31 mouse cellular contexts compared by ENCODE assay signal in genomic region chr1:52156351-52156750, GRCm38 (mm10). TPM values are rescaled to one million over a fixed set of nuclear protein-coding genes. Genes with fewer than 3 reads are reported as not detected.
A peak's percentile ranks its signal among the peaks of the same experiment; 100 is the strongest.
DNase-seq lines count a peak whose midpoint lies in the region; ATAC-seq and TF ChIP-seq lines count a peak whose summit lies in the region.
"Had no signal": no experiment of that assay in that cellular context is flagged by ENCODE, and none has a peak within 500 bp of the region (broad histone marks: within the 10 kb centered on the region; RNA-seq: fewer than 3 reads in every experiment).

No protein-coding gene starts in this region.

- no peak overlapping the region for H3K4me2 ChIP-seq in midbrain, embryonic 11.5 days
- no peak overlapping the region for H3K4me2 ChIP-seq in midbrain, embryonic 16.5 days (ENCODE audit: low read length)
- no peak overlapping the region for H3K4me2 ChIP-seq in hindbrain, embryonic 11.5 days (replicated peaks; ENCODE audit: low read depth, low read length)
- H3K4me2 ChIP-seq: embryonic facial prominence, embryonic 13.5 days; forebrain, embryonic 15.5 days; intestine, embryonic 15.5 days; limb, embryonic 15.5 days; liver, embryonic 13.5 days; neural tube, embryonic 15.5 days; stomach, embryonic 15.5 days had no signal

- no peak for DNase-seq in frontal cortex, postnatal 25 days (ENCODE audit: low spot score in 2 of 2)
- peak; percentile 49 for DNase-seq in midbrain, embryonic 11.5 days (ENCODE audit: low spot score, missing footprints)
- DNase-seq in adrenal gland, postnatal 14 days = peak; percentile 62
- DNase-seq in hindbrain, embryonic 11.5 days (ENCODE audit: low spot score) = no peak
- no peak for DNase-seq in kidney, postnatal 25 days
- DNase-seq: cerebellum, adult 11-12 months; cerebellum, adult 9-11 months; heart, postnatal 14 days; kidney, adult 8-10 months; layer of hippocampus, adult 9-11 months; liver, embryonic 13.5 days; lung, adult 18-20 months; lung, postnatal 4 days; midbrain, embryonic 14.5 days; thymus, postnatal 14 days had no signal

- no peaks in the 10 kb centered on the region for H3K36me3 ChIP-seq in midbrain, embryonic 11.5 days (ENCODE audit: control insufficient read depth, insufficient read depth, low read length)
- H3K36me3 ChIP-seq in midbrain, embryonic 16.5 days (ENCODE audit: control insufficient read depth, insufficient read depth, low read length) = no peaks in the 10 kb centered on the region
- 0 out of 2 replicates have a peak, but pooled peaks cover 2% of the 10 kb centered on the region for H3K36me3 ChIP-seq in hindbrain, embryonic 11.5 days (ENCODE audit: control insufficient read depth, insufficient read depth, low read length)
- H3K36me3 ChIP-seq: neural tube, embryonic 15.5 days; stomach, embryonic 15.5 days had no signal

- no peaks in the 10 kb centered on the region for H3K27me3 ChIP-seq in midbrain, embryonic 11.5 days (ENCODE audit: control insufficient read depth, insufficient read depth, low read length)
- no peaks in the 10 kb centered on the region for H3K27me3 ChIP-seq in midbrain, embryonic 16.5 days (ENCODE audit: control insufficient read depth, insufficient read depth, low read depth, low read length)
- H3K27me3 ChIP-seq in hindbrain, embryonic 11.5 days (ENCODE audit: control insufficient read depth, insufficient read depth, low read length) = no peaks in the 10 kb centered on the region
- H3K27me3 ChIP-seq: forebrain, embryonic 15.5 days; intestine, embryonic 15.5 days; limb, embryonic 15.5 days; liver, embryonic 13.5 days; neural tube, embryonic 15.5 days; Patski; stomach, embryonic 15.5 days had no signal

- TF ChIP-seq POLR2A in olfactory bulb, adult 2 months (IDR thresholded peaks at IDR 0.05; ENCODE audit: insufficient read depth, low read depth, low read length) = no peak

- H3K9ac ChIP-seq in midbrain, embryonic 11.5 days (ENCODE audit: low read length) = no peak overlapping the region
- H3K9ac ChIP-seq in midbrain, embryonic 16.5 days (ENCODE audit: low read depth, low read length) = no peak overlapping the region
- H3K9ac ChIP-seq in hindbrain, embryonic 11.5 days (ENCODE audit: low read depth, low read length) = no peak overlapping the region
- H3K9ac ChIP-seq: embryonic facial prominence, embryonic 13.5 days; forebrain, embryonic 15.5 days; intestine, embryonic 15.5 days; limb, embryonic 15.5 days; liver, embryonic 13.5 days; neural tube, embryonic 15.5 days; stomach, embryonic 15.5 days had no signal

- H3K4me1 ChIP-seq in midbrain, embryonic 11.5 days (ENCODE audit: control insufficient read depth, insufficient read depth, low read length) = no peaks in the 10 kb centered on the region
- no peaks in the 10 kb centered on the region for H3K4me1 ChIP-seq in midbrain, embryonic 16.5 days (ENCODE audit: control insufficient read depth, insufficient read depth, low read length)
- peaks cover 10% of the 10 kb centered on the region for H3K4me1 ChIP-seq in olfactory bulb, adult 2 months (ENCODE audit: control insufficient read depth, insufficient read depth, low read length)
- H3K4me1 ChIP-seq in hindbrain, embryonic 11.5 days (replicated peaks; ENCODE audit: control insufficient read depth, insufficient read depth, low read length) = no peaks in the 10 kb centered on the region
- H3K4me1 ChIP-seq: forebrain, embryonic 10.5 days; forebrain, embryonic 15.5 days; hindbrain, embryonic 10.5 days; intestine, embryonic 15.5 days; limb, embryonic 15.5 days; liver, embryonic 13.5 days; stomach, embryonic 15.5 days had no signal

- WGBS in midbrain, embryonic 11.5 days = 88% methylated on average over 10 of the region's 10 CpGs
- 81% methylated on average over 10 of the region's 10 CpGs for WGBS in midbrain, embryonic 16.5 days
- WGBS in olfactory bulb, adult 2 months = 66% methylated on average over 10 of the region's 10 CpGs
- 89% methylated on average over 10 of the region's 10 CpGs for WGBS in hindbrain, embryonic 11.5 days

- no peak overlapping the region for H3K27ac ChIP-seq in midbrain, embryonic 11.5 days (ENCODE audit: low read depth, low read length)
- H3K27ac ChIP-seq in midbrain, embryonic 16.5 days (ENCODE audit: low read length) = no peak overlapping the region
- H3K27ac ChIP-seq in olfactory bulb, adult 2 months (ENCODE audit: insufficient read depth, low read depth, low read length) = peak overlapping the region; percentile 20; the same call in 1 of the 2 replicates
- H3K27ac ChIP-seq in hindbrain, embryonic 11.5 days (ENCODE audit: low read depth, low read length) = no peak overlapping the region
- H3K27ac ChIP-seq: embryonic facial prominence, embryonic 13.5 days; forebrain, embryonic 10.5 days; forebrain, embryonic 15.5 days; hindbrain, embryonic 10.5 days; hindbrain, postnatal 0 days; intestine, embryonic 15.5 days; kidney, postnatal 0 days; limb, embryonic 10.5 days; limb, embryonic 15.5 days; liver, embryonic 13.5 days; neural tube, embryonic 15.5 days; stomach, embryonic 15.5 days had no signal

- no peaks in the 10 kb centered on the region for H3K9me3 ChIP-seq in midbrain, embryonic 11.5 days (ENCODE audit: control insufficient read depth, low read length)
- H3K9me3 ChIP-seq in midbrain, embryonic 16.5 days (replicated peaks; ENCODE audit: control insufficient read depth, low read length, poor library complexity, severe bottlenecking) = no peaks in the 10 kb centered on the region
- no peaks in the 10 kb centered on the region for H3K9me3 ChIP-seq in hindbrain, embryonic 11.5 days (ENCODE audit: control insufficient read depth, low read length)
- H3K9me3 ChIP-seq: embryonic facial prominence, embryonic 13.5 days; forebrain, embryonic 10.5 days; forebrain, embryonic 15.5 days; hindbrain, embryonic 10.5 days; intestine, embryonic 15.5 days; limb, embryonic 10.5 days; limb, embryonic 15.5 days; liver, embryonic 13.5 days; neural tube, embryonic 15.5 days; stomach, embryonic 15.5 days had no signal

- peak; percentile 68 for ATAC-seq in frontal cortex, adult (ENCODE audit: low TSS enrichment)
- no peak for ATAC-seq in midbrain, embryonic 11.5 days (ENCODE audit: low FRiP score)
- no peak for ATAC-seq in midbrain, embryonic 16.5 days
- no peak for ATAC-seq in hindbrain, embryonic 11.5 days (ENCODE audit: low FRiP score)
- ATAC-seq: forebrain, embryonic 15.5 days; hindbrain, postnatal 0 days; intestine, embryonic 15.5 days; lung, postnatal 0 days; Patski had no signal

- no peak for TF ChIP-seq CTCF in olfactory bulb, adult 2 months (IDR thresholded peaks at IDR 0.05; ENCODE audit: insufficient read depth, low read depth, low read length)

- H3K4me3 ChIP-seq in midbrain, embryonic 11.5 days (ENCODE audit: low read depth, low read length) = no peak overlapping the region
- no peak overlapping the region for H3K4me3 ChIP-seq in midbrain, embryonic 16.5 days (ENCODE audit: low read depth, low read length)
- no peak overlapping the region for H3K4me3 ChIP-seq in olfactory bulb, adult 2 months (ENCODE audit: insufficient read depth, low read depth, low read length)
- no peak overlapping the region for H3K4me3 ChIP-seq in hindbrain, embryonic 11.5 days (ENCODE audit: low read depth, low read length)
- H3K4me3 ChIP-seq: embryonic facial prominence, embryonic 13.5 days; forebrain, embryonic 10.5 days; forebrain, embryonic 15.5 days; hindbrain, embryonic 10.5 days; intestine, embryonic 15.5 days; limb, embryonic 10.5 days; limb, embryonic 15.5 days; liver, embryonic 13.5 days; neural tube, embryonic 15.5 days; stomach, embryonic 15.5 days had no signal

RNA-seq across cellular contexts. Expression of gene Stat1, which starts 37.1 kb away (rescaled TPM):
- polyA plus RNA-seq in midbrain, embryonic 11.5 days (2014; fragmentation: Nextera tagmentation; extraction: Ambion mirVana) = 15.0 and 16.3 TPM in 2 replicates
- polyA plus RNA-seq in midbrain, embryonic 16.5 days (2015; fragmentation: Nextera tagmentation; extraction: Ambion mirVana) = 11.2 and 11.6 TPM in 2 replicates
- total RNA-seq in adrenal gland, postnatal 14 days (2021) = 56.4 and 56.9 TPM in 2 replicates
- not detected in 2 replicates for polyA plus RNA-seq in olfactory bulb, adult 2 months (2012; ENCODE audit: insufficient read depth, insufficient read length, low replicate concordance, missing spikeins)
- 18.0 and 20.1 TPM in 2 replicates for polyA plus RNA-seq in hindbrain, embryonic 11.5 days (2014; fragmentation: Nextera tagmentation; extraction: Ambion mirVana)

Comparison
In these comparisons a context has a peak if more than half of its experiments do, and no peak if none do; other contexts are left out.
1. DNase-seq: peak in midbrain, embryonic 11.5 days (single experiment) and adrenal gland, postnatal 14 days (single experiment); none in frontal cortex, postnatal 25 days (0 of 2), hindbrain, embryonic 11.5 days (single experiment) and kidney, postnatal 25 days (0 of 2).